Mouse (Mus musculus): Measurements from ENCODE around the gene Wbp4.

- TF ChIP-seq CTCF (IDR thresholded peaks at IDR 0.05; ENCODE audit: control insufficient read depth, insufficient read depth, low read length) (no peak), POLR2A (IDR thresholded peaks at IDR 0.05; ENCODE audit: borderline replicate concordance, control insufficient read depth, low read depth, low read length) (no peak)
These were observed 40.7 kb downstream of the Wbp4 start for GRCm38 (mm10) chr14:79440655-79441054.
